Mouse (Mus musculus): ENCODE data around the gene Spam1.

The Spam1 gene

DNA sequence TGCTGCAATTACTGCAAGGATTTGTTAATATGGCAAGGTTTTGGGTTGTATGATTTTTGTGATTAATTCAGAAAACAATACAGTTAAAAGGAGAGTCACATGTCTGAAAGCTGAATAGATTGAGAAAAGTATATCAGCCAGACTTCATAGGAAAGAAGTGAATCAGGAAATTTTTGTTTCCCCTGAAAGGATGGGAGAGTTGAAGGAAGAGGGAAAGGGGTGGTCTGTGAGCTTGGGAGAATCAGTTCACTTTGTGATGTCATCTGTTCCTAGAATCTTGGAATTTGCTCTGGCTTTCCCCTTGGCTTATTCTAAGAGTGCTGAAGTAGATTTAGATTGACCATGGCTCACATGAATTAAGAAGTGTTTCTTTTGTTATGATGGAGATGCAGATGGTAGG, at the start of gene Spam1:
Gene Spam1 (plus strand): TSS at position 301 of the 400 bp plus-strand sequence.
- in situ Hi-C loops (cut with MboI) = no loop called here

DNA sequence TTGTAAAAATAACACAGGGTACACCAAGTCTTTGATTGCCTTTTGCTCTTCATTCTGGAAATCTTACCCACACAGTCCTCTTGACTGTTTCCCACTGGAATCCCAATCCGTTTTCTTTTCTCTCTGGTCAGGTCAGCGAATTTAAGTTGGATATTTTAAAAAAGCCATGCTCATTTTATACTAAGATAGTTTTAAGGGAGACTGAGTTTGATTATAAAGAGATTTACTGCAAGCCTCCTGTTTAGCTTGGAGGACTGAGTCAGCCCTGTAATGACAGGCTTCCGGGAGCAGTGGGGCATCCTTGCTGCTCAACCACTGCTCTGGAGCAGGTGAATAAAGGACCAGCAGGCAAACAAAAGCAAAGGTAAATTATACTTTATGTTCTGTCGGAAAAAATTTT, 43.0 kb upstream of the Spam1 start, which contains the start of gene Hyal4:
Gene Hyal4 (plus strand): TSS at position 301 of the 400 bp plus-strand sequence.
- in situ Hi-C loops (cut with MboI) = no loop called here

DNA sequence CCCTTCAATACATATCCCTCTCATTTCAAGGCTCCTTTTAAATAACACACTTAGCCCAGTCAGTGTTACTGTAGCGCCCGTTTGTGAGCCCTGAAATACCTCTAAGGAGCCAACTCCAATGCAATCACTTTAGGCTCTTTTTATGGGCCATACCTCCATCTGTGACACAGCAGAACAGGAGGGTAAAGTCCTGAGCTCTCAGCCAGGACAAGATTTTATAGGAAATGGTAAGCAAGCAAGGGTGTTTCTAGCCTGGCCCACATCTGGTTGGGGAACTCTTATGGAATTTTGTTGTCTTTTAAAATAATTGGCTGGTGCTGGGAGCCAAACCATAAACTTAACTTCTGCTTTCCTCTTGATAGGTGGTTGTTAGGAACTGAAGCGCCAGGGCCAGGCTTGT, 31.7 kb upstream of the Spam1 start:
- in situ Hi-C loops (cut with MboI) = no loop called here

DNA sequence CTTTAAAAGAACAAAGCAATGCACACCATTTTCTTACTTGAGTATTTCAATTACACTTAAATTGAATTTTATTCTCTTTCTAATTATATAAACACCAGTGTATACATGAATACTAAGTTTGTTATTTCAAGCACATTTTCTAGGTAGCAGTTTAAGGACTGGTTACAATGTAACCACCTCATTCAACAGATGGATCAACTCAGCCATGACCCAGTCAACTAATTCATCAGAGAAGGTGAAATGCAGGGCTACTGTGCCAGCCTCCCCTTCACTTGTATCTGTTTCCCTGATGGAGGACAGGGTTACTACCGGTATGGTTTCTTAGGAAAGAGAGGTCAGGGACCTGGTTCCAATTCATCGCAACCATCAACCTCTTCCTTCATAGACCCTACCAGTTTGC, 24.7 kb upstream of the Spam1 start:
- in situ Hi-C loops (cut with MboI) = no loop called here

DNA sequence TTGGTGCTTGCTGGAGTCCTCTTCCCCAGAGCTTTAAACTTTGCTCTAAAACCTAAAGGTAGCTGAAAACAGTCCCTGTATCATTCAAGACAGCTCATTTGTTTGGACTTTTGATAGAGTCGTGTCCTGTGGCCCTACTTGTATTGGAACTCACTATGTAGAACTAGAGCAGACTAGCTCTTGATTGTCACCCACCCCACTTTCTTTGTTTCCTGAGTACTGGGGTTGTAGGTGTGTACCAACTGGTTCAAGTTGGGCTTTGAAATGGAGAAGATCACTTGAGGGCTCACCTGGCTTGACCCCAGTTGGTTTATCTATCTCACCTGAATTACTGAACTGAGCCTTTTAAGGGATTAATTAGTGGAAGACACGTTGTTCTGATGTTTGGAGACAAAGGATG, 11.8 kb upstream of the Spam1 start:
- in situ Hi-C loops (cut with MboI) = no loop called here

DNA sequence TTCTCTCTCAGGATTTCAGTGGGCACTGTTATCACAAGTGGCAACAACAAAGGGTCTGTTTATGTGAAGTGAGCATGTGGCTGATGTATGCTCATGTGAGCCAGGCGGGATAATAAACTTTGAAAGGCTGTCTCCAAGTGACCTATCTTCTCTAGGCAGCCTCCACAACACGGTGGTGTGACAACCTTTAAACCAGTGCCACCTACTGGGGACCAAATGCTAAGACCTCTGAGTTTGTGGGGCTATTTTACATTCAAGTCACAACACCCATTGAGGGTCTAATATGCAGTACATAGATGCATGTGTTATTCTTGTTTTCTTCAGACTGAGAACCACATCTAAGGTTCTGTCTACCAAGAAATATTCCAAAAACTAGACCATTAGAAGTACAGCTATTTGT, 31.1 kb downstream of the Spam1 start:
- in situ Hi-C loops (cut with MboI) = no loop called here
